Mouse (Mus musculus) ES-Bruce4 (cell line): Measurements from ENCODE around the gene Pard6a. TPM values are rescaled to one million over a fixed set of nuclear protein-coding genes. Genes with fewer than 3 reads are reported as not detected.
A peak's percentile ranks its signal among the peaks of the same experiment; 100 is the strongest.

Experiments
- H3K27ac ChIP-seq: 2 replicates; pipeline ENCODE4 v1.5.1; 2012; ENCODE audit warnings: low read length, inconsistent platforms; ENCODE audit not compliant: insufficient read depth
- H3K27me3 ChIP-seq: 2 replicates; pipeline ENCODE4 v1.6.1; 2012; ENCODE audit warnings: mild to moderate bottlenecking, low read length, inconsistent platforms; ENCODE audit not compliant: control insufficient read depth, poor library complexity, insufficient read depth, severe bottlenecking
- H3K36me3 ChIP-seq: 2 replicates; pipeline ENCODE4 v1.6.1; 2012; ENCODE audit warnings: inconsistent platforms, mild to moderate bottlenecking, low read length, moderate library complexity; ENCODE audit not compliant: control insufficient read depth, poor library complexity, insufficient read depth, severe bottlenecking
- H3K4me1 ChIP-seq: one replicate; pipeline ENCODE4 v1.8.1; 2011; ENCODE audit warnings: low read length; ENCODE audit not compliant: control insufficient read depth, insufficient read depth
- H3K4me3 ChIP-seq: 2 replicates; pipeline ENCODE4 v1.5.1; 2011; ENCODE audit warnings: low read depth, mild to moderate bottlenecking, low read length
- H3K9ac ChIP-seq: 2 replicates; pipeline ENCODE4 v1.6.1; 2012; ENCODE audit warnings: low read depth, mild to moderate bottlenecking, inconsistent platforms; ENCODE audit not compliant: poor library complexity, severe bottlenecking
- H3K9me3 ChIP-seq: replicated peaks from 2 replicates; pipeline ENCODE4 v1.6.1; 2012; ENCODE audit warnings: mild to moderate bottlenecking, low read length, inconsistent platforms; ENCODE audit not compliant: control insufficient read depth, poor library complexity, insufficient read depth, severe bottlenecking
- CTCF ChIP-seq: IDR thresholded peaks from one replicate; pipeline ENCODE4 v1.8.1; 2011; ENCODE audit warnings: low read depth, low read length
- EP300 ChIP-seq: IDR thresholded peaks from 2 replicates; pipeline ENCODE4 v1.6.1; 2011; ENCODE audit warnings: low read depth, low read length; ENCODE audit not compliant: insufficient read depth
- POLR2A ChIP-seq: IDR thresholded peaks from one replicate; pipeline ENCODE4 v1.8.1; 2011; ENCODE audit warnings: low read length; ENCODE audit not compliant: insufficient read depth
- polyA plus RNA-seq: library from polyadenylated mRNA; stranded (reverse); fragments of >200 nt; gene quantifications from 2 replicates; pipeline ENCODE4 v1.2.4, GENCODE M21; 2011; ENCODE audit warnings: low read depth; ENCODE audit not compliant: missing spikeins, insufficient read depth, insufficient read length

The Pard6a gene
- 10.4 and 10.9 TPM in 2 replicates for polyA plus RNA-seq

DNA sequence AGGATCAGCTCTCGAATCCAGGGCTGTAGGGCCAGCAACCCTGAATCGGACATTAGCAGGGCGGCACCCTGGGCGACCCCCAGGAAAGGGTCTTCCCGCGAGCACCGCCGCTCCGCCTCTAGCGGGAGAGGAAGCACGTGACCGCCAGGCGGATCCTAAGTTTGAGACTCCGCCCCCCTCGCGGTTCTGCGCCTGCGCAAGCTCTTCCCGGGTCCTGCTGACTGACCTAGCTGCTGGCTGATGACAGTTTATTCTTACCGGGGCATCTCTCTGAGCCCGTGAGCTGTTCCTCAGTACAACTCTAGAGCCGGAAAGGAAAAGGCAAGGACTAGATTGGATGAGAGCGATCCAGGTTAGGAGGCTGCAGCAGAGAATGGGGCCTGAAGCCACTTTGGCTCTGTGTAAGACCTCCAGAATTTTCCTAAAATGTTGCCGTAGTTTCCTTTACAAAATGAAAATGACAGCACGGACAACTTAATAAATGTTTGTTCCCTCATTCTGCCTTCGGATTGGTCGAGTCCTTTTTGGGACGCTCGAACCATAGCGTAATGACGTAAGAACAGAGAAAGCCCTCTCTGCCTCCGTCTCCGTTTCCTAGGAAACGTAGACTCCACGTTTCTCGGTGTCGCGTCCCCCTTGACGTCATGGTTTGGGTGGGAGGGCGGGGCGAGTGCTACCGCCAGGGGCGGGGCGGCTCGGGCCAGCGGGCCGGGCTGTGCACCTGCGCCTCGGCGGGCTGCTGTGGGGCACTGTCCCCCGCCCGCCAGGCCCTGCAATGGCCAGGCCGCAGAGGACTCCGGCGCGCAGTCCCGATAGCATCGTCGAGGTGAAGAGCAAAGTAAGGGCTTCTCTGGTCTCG, at the start of gene Pard6a, which contains the start of gene Acd:
Gene Pard6a, plus strand, starts transcription at position 183 of the 859 bp plus-strand sequence.
Gene Acd, minus strand, starts transcription at position 137 of the 859 bp plus-strand sequence.
- TF ChIP-seq CTCF (no peak), EP300 (no peak), POLR2A (no peak)
- Histone ChIP-seq H3K9me3 (no peaks in the 10 kb centered on the region), H3K27me3 (no peaks in the 10 kb centered on the region), H3K9ac (peak within 1 kb of the TSS; percentile 64), H3K4me3 (peak within 1 kb of the TSS; percentile 76), H3K4me1 (no peaks in the 10 kb centered on the region), H3K36me3 (peaks cover 17% of the 10 kb centered on the region), H3K27ac (peak within 1 kb of the TSS; percentile 82)

DNA sequence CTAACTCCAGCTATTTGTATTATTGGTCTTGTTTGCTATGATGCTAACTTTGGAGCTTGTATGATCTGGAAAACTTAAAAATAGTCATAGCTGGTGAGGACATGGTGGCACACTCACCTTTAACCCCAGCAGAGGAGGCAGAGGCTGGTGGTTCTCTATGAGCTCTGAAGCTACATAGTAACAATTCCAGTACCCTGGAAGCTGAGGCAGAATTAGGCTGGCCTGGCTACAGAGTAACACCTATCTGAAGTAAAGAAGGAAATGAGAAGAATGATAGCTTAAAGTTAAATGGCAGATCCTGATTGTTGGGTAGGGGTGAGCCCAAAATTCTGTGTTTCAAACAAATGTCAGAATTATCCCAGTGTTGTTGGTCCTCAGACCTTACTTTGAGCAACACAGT, 43.3 kb upstream of the Pard6a start:
- Histone ChIP-seq H3K36me3 (peaks cover 15% of the 10 kb centered on the region), H3K27ac (no peak overlapping the region), H3K4me3 (no peak overlapping the region), H3K27me3 (no peaks in the 10 kb centered on the region; the same call in 1 of the 2 replicates), H3K9me3 (no peaks in the 10 kb centered on the region), H3K9ac (no peak overlapping the region), H3K4me1 (no peaks in the 10 kb centered on the region)
- no peak for TF ChIP-seq EP300
- no peak for TF ChIP-seq CTCF
- no peak for TF ChIP-seq POLR2A

DNA sequence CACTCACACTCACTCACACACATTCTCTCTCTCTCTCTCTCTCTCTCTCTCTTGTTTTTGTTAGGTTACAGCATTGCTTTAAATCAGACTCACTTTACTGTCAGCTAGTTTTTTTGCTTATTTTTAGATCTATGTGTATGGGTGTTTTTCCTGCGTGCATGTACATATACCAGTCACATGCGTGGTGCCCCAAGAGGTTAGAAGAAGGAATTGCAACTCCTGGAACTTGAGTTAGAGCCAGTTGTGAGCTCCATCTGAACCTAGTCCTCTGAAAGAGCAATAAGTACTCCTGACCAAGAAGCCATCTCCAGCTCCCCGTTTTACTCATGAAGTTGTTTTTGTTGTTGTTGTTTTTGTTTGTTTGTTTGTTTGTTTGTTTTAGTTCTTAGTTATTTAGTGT, 39.8 kb upstream of the Pard6a start:
- Histone ChIP-seq H3K4me1 (no peaks in the 10 kb centered on the region), H3K27ac (no peak overlapping the region), H3K9ac (no peak overlapping the region), H3K4me3 (no peak overlapping the region), H3K9me3 (no peaks in the 10 kb centered on the region), H3K36me3 (peaks cover 30% of the 10 kb centered on the region), H3K27me3 (no peaks in the 10 kb centered on the region; the same call in 1 of the 2 replicates)
- TF ChIP-seq CTCF (no peak), EP300 (no peak), POLR2A (no peak)

DNA sequence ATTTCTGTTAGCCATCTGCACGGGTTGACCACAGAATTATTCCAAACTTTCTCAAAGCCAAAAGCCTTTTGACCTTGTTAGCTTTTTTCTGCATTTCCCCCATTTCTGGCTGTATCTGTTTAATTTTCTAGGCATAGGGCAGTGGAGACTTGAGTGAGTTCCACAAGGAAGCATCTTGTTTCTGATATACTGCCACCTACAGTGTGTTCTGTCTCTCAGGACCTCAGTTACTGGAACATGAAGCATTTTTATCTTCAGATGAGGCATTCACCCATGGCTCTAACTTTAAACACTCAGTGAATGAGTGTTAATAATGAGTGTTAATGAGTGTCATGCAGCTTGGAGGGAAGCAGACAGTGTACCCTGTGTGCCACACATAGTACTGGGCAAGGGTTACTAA, 23.1 kb upstream of the Pard6a start:
- Histone ChIP-seq H3K9ac (no peak overlapping the region), H3K4me3 (no peak overlapping the region)
- TF ChIP-seq POLR2A (no peak), EP300 (no peak), CTCF (no peak)

DNA sequence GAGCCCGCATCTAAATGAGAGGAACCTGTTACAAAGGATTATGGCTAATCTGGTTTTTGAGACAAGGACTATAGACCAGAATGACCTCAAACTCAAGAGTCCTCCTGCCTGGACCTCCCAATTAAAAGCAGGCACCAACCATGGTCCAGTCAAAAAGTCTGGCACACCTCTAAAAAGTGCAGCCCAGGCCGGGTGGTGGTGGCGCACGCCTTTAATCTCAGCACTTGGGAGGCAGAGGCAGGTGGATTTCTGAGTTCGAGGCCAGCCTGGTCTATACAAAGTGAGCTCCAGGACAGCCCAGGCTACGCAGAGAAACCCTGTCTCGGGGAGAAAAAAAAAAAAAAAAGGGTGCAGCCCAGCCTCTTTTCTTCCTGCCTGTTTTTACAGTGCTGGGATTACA, 15.6 kb upstream of the Pard6a start:
- no peak overlapping the region for H3K4me3 ChIP-seq
- peak overlapping the region; percentile 84 for H3K9ac ChIP-seq
- TF ChIP-seq EP300: no peak
- no peak for TF ChIP-seq POLR2A
- no peak for TF ChIP-seq CTCF
- no peaks in the 10 kb centered on the region for H3K27me3 ChIP-seq
- H3K36me3 ChIP-seq: peaks cover 26% of the 10 kb centered on the region
- peak overlapping the region; percentile 0; the same call in 1 of the 2 replicates for H3K27ac ChIP-seq
- no peaks in the 10 kb centered on the region for H3K9me3 ChIP-seq
- H3K4me1 ChIP-seq: peaks cover 3% of the 10 kb centered on the region

More for the DNA sequence above, 23.1 kb upstream of the Pard6a start:
- Histone ChIP-seq H3K4me1 (no peaks in the 10 kb centered on the region), H3K9me3 (no peaks in the 10 kb centered on the region), H3K36me3 (peaks cover 82% of the 10 kb centered on the region), H3K27ac (no peak overlapping the region), H3K27me3 (no peaks in the 10 kb centered on the region)

DNA sequence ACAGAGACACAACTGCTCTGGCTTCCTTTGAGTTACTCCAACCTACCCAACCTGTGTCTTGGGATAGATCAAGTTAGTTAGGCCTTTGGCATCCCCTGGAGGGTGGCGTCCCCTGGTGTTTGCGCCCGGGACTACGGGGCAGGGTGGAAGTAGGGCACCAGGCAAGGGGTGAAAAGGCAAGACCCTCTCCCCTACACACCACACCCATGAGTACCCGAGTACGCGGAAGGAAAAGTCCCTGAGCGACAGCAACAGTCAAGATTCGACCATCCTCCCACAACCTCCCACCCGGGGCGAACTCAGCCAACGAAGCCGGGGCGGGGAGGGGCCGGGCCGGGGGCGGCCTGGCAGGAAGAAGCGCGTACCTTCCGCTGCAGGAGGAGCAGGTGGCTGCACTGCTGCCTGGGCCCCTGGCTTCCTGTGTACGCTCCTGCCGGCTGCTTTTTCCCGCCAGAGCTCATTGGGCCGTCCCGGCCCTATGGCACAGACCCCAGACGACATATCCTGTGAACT, 15.1 kb upstream of the Pard6a start, which contains the start of gene Carmil2:
Gene Carmil2, plus strand, starts transcription at position 479 of the 513 bp plus-strand sequence.
- no peaks in the 10 kb centered on the region for H3K27me3 ChIP-seq

More for the DNA sequence above, 15.1 kb upstream of the Pard6a start, which contains the start of gene Carmil2:
- Histone ChIP-seq H3K36me3 (peaks cover 21% of the 10 kb centered on the region), H3K9me3 (no peaks in the 10 kb centered on the region), H3K4me3 (peak within 1 kb of the TSS; percentile 53), H3K4me1 (peaks cover 3% of the 10 kb centered on the region), H3K27ac (peak within 1 kb of the TSS; percentile 11; the same call in 1 of the 2 replicates), H3K9ac (peak within 1 kb of the TSS; percentile 84)
- TF ChIP-seq EP300 (no peak), CTCF (peak; percentile 95)
